Mouse (Mus musculus) heart, postnatal 0 days (tissue): ENCODE results near the gene Peg3.

Experiments
- CTCF ChIP-seq: IDR thresholded peaks from 2 replicates; pipeline ENCODE4 v1.5.1; 2016; ENCODE audit warnings: antibody characterized with exemption, control low read depth, low read depth
- EP300 ChIP-seq: IDR thresholded peaks from 2 replicates; pipeline ENCODE4 v1.6.1; 2016; ENCODE audit warnings: antibody characterized with exemption, low read depth

GRCm38 (mm10) chr7:6749196-6749595 lies 19.0 kb upstream of the Peg3 start:
- no peak for TF ChIP-seq EP300
- TF ChIP-seq CTCF, result no peak
